Mouse (Mus musculus) kidney, adult 2 months (tissue): ENCODE results near the gene Epha3.

ENCODE experiments used
- CTCF ChIP-seq: fragments of 200-500 bp; conservative IDR thresholded peaks from 2 replicates; pipeline ENCODE4 v1.5.1; 2011; ENCODE audit warnings: low read depth, mild to moderate bottlenecking, control low read depth, low read length, moderate library complexity, mixed read lengths; ENCODE audit not compliant: insufficient read depth, insufficient read length
- POLR2A ChIP-seq: fragments of 200-500 bp; IDR thresholded peaks from one replicate; pipeline ENCODE4 v1.6.1; 2011; ENCODE audit warnings: low read depth, low read length, control low read depth

GRCm38 (mm10) chr16:63850297-63850696 is 13.7 kb downstream of the Epha3 start:
- TF ChIP-seq CTCF = no peak
- TF ChIP-seq POLR2A = no peak
